Mouse (Mus musculus): Measurements from ENCODE around the gene St3gal2. TPM values are rescaled to one million over a fixed set of nuclear protein-coding genes. Genes with fewer than 3 reads are reported as not detected.

The St3gal2 gene
- polyA plus RNA-seq, 1 experiment from 2014 or later = 30.4 TPM

GRCm38 (mm10) chr8:110932444-110932843 is 12.7 kb downstream of the St3gal2 start:
- Histone ChIP-seq H3K27me3 (no peaks in the 10 kb centered on the region), H3K4me3 (no peak overlapping the region), H3K4me2 (replicated peaks) (no peak overlapping the region), H3K4me1 (no peaks in the 10 kb centered on the region), H3K27ac (no peak overlapping the region), H3K9me3 (replicated peaks) (no peaks in the 10 kb centered on the region), H3K36me3 (peaks cover 8% of the 10 kb centered on the region; the same call in 1 of the 2 replicates), H3K9ac (no peak overlapping the region)
- ATAC-seq (ENCODE audit: low FRiP score) = no peak
- 92% methylated on average over 3 of the region's 3 CpGs for WGBS

GRCm38 (mm10) chr8:110933272-110933671 is 13.6 kb downstream of the St3gal2 start:
- WGBS = 94% methylated on average over 2 of the region's 2 CpGs

GRCm38 (mm10) chr8:110936217-110936616 is 16.5 kb downstream of the St3gal2 start:
- Histone ChIP-seq H3K27ac (no peak overlapping the region), H3K36me3 (peaks cover 1% of the 10 kb centered on the region; the same call in 1 of the 2 replicates), H3K27me3 (no peaks in the 10 kb centered on the region), H3K9me3 (replicated peaks) (no peaks in the 10 kb centered on the region), H3K4me1 (no peaks in the 10 kb centered on the region), H3K9ac (no peak overlapping the region), H3K4me2 (replicated peaks) (no peak overlapping the region), H3K4me3 (no peak overlapping the region)
- 95% methylated on average over 12 of the region's 12 CpGs for WGBS
- no peak for ATAC-seq (ENCODE audit: low FRiP score)

More at GRCm38 (mm10) chr8:110933272-110933671, 13.6 kb downstream of the St3gal2 start:
- Histone ChIP-seq H3K27ac (no peak overlapping the region), H3K4me3 (no peak overlapping the region), H3K36me3 (peaks cover 8% of the 10 kb centered on the region; the same call in 1 of the 2 replicates), H3K27me3 (no peaks in the 10 kb centered on the region), H3K4me2 (replicated peaks) (no peak overlapping the region), H3K9ac (no peak overlapping the region), H3K9me3 (replicated peaks) (no peaks in the 10 kb centered on the region), H3K4me1 (no peaks in the 10 kb centered on the region)
- no peak for ATAC-seq (ENCODE audit: low FRiP score)

GRCm38 (mm10) chr8:110938882-110939589 is 19.3 kb downstream of the St3gal2 start:
- Histone ChIP-seq H3K9ac (no peak overlapping the region), H3K4me3 (no peak overlapping the region), H3K36me3 (no peaks in the 10 kb centered on the region), H3K4me2 (replicated peaks) (no peak overlapping the region), H3K27me3 (no peaks in the 10 kb centered on the region), H3K4me1 (peaks cover 5% of the 10 kb centered on the region), H3K9me3 (replicated peaks) (no peaks in the 10 kb centered on the region), H3K27ac (no peak overlapping the region)
- ATAC-seq (ENCODE audit: low FRiP score) = no peak
- 76% methylated on average over 6 of the region's 6 CpGs for WGBS

- Histone ChIP-seq H3K27me3 (no peaks in the 10 kb centered on the region), H3K36me3 (no peaks in the 10 kb centered on the region), H3K9me3 (replicated peaks) (no peaks in the 10 kb centered on the region), H3K27ac (no peak overlapping the region), H3K4me2 (replicated peaks) (no peak overlapping the region), H3K4me1 (peaks cover 5% of the 10 kb centered on the region), H3K4me3 (no peak overlapping the region), H3K9ac (no peak overlapping the region)
- no peak for ATAC-seq (ENCODE audit: low FRiP score)
- WGBS = 93% methylated on average over 15 of the region's 15 CpGs
Observed at GRCm38 (mm10) chr8:110940682-110941452, 21.1 kb downstream of the St3gal2 start.

- Histone ChIP-seq H3K9me3 (replicated peaks) (no peaks in the 10 kb centered on the region), H3K4me2 (replicated peaks) (no peak overlapping the region), H3K4me3 (no peak overlapping the region), H3K4me1 (peaks cover 5% of the 10 kb centered on the region), H3K27ac (no peak overlapping the region), H3K9ac (no peak overlapping the region), H3K27me3 (no peaks in the 10 kb centered on the region), H3K36me3 (no peaks in the 10 kb centered on the region)
- ATAC-seq (ENCODE audit: low FRiP score) = no peak
- WGBS = 65% methylated on average over 10 of the region's 10 CpGs
Observed at GRCm38 (mm10) chr8:110941453-110941948, 21.8 kb downstream of the St3gal2 start.

GRCm38 (mm10) chr8:110944276-110944876 is 24.7 kb downstream of the St3gal2 start:
- no peak for ATAC-seq (ENCODE audit: low FRiP score)
- no peak overlapping the region for H3K27ac ChIP-seq
- no peaks in the 10 kb centered on the region for H3K36me3 ChIP-seq
- no peak overlapping the region for H3K9ac ChIP-seq
- WGBS = 93% methylated on average over 7 of the region's 7 CpGs
- H3K27me3 ChIP-seq = no peaks in the 10 kb centered on the region
- no peak overlapping the region for H3K4me3 ChIP-seq
- H3K4me1 ChIP-seq = peaks cover 5% of the 10 kb centered on the region
- no peak overlapping the region for H3K4me2 ChIP-seq (replicated peaks)
- H3K9me3 ChIP-seq (replicated peaks) = no peaks in the 10 kb centered on the region

- Histone ChIP-seq H3K36me3 (no peaks in the 10 kb centered on the region), H3K27me3 (no peaks in the 10 kb centered on the region), H3K4me2 (replicated peaks) (no peak overlapping the region), H3K27ac (no peak overlapping the region), H3K9me3 (replicated peaks) (no peaks in the 10 kb centered on the region), H3K9ac (no peak overlapping the region), H3K4me1 (peaks cover 5% of the 10 kb centered on the region), H3K4me3 (no peak overlapping the region)
- ATAC-seq (ENCODE audit: low FRiP score) = no peak
- 82% methylated on average over 4 of the region's 4 CpGs for WGBS
Observed at GRCm38 (mm10) chr8:110945716-110946115, 26.0 kb downstream of the St3gal2 start.

- WGBS = 79% methylated on average over 17 of the region's 17 CpGs
- H3K4me2 ChIP-seq (replicated peaks) = 0 out of 2 replicates have a peak overlapping the region, but pooled peaks have one; percentile 19
- H3K27me3 ChIP-seq = no peaks in the 10 kb centered on the region
- no peaks in the 10 kb centered on the region for H3K9me3 ChIP-seq (replicated peaks)
- H3K4me1 ChIP-seq = no peaks in the 10 kb centered on the region
- H3K4me3 ChIP-seq = no peak overlapping the region
- peak; percentile 63; the same call in 1 of the 2 replicates for ATAC-seq (ENCODE audit: low FRiP score)
- no peak overlapping the region for H3K9ac ChIP-seq
- H3K36me3 ChIP-seq = 0 out of 2 replicates have a peak, but pooled peaks cover 2% of the 10 kb centered on the region
- H3K27ac ChIP-seq = peak overlapping the region; percentile 31; the same call in 1 of the 2 replicates
Observed at GRCm38 (mm10) chr8:110950065-110950484, 30.4 kb downstream of the St3gal2 start.

GRCm38 (mm10) chr8:110954776-110955175 is 35.1 kb downstream of the St3gal2 start:
- H3K4me1 ChIP-seq = 0 out of 2 replicates have a peak, but pooled peaks cover 4% of the 10 kb centered on the region
- H3K27ac ChIP-seq = no peak overlapping the region
- H3K4me2 ChIP-seq (replicated peaks) = no peak overlapping the region
- ATAC-seq (ENCODE audit: low FRiP score) = no peak
- H3K9ac ChIP-seq = no peak overlapping the region
- H3K9me3 ChIP-seq (replicated peaks) = no peaks in the 10 kb centered on the region
- H3K36me3 ChIP-seq = peaks cover 33% of the 10 kb centered on the region
- H3K27me3 ChIP-seq = no peaks in the 10 kb centered on the region
- WGBS = 79% methylated on average over 8 of the region's 8 CpGs
- H3K4me3 ChIP-seq = no peak overlapping the region

- Histone ChIP-seq H3K36me3 (peaks cover 41% of the 10 kb centered on the region), H3K4me2 (replicated peaks) (no peak overlapping the region), H3K9me3 (replicated peaks) (no peaks in the 10 kb centered on the region), H3K9ac (no peak overlapping the region), H3K4me1 (0 out of 2 replicates have a peak, but pooled peaks cover 4% of the 10 kb centered on the region), H3K4me3 (no peak overlapping the region), H3K27ac (peak overlapping the region; percentile 40), H3K27me3 (no peaks in the 10 kb centered on the region)
- WGBS = 88% methylated on average over 15 of the region's 15 CpGs
- no peak for ATAC-seq (ENCODE audit: low FRiP score)
Observed at GRCm38 (mm10) chr8:110956619-110957450, 37.1 kb downstream of the St3gal2 start.
